Mouse (Mus musculus) CH12.LX (cell line): Measurements from ENCODE around the gene Nepro.

Experiments used
- CTCF ChIP-seq, 2 experiments: IDR thresholded peaks in 1 of 2; conservative IDR thresholded peaks in 1 of 2; 2 replicates each; pipeline ENCODE4 v1.5.1; 2011 to 2012; ENCODE audit warnings: low read depth in 2 of 2, low read length in 2 of 2, improper control_type of control experiment in 1 of 2, inconsistent platforms in 1 of 2, mild to moderate bottlenecking in 1 of 2, moderate library complexity in 1 of 2
- ELF1 ChIP-seq: IDR thresholded peaks from 2 replicates; pipeline ENCODE4 v1.6.1; 2014; ENCODE audit warnings: low read depth, mild to moderate bottlenecking, inconsistent platforms, low read length, improper control_type of control experiment
- EP300 ChIP-seq: IDR thresholded peaks from 2 replicates; pipeline ENCODE4 v1.6.1; 2011; ENCODE audit warnings: low read length, improper control_type of control experiment
- HCFC1 ChIP-seq: IDR thresholded peaks from 2 replicates; pipeline ENCODE4 v1.6.1; 2012; ENCODE audit warnings: low read depth, mild to moderate bottlenecking, inconsistent platforms, low read length, improper control_type of control experiment
- JUN ChIP-seq: IDR thresholded peaks from 2 replicates; pipeline ENCODE4 v1.6.1; 2011; ENCODE audit warnings: low read depth, mild to moderate bottlenecking, low read length, improper control_type of control experiment, moderate library complexity; ENCODE audit not compliant: insufficient read depth
- JUND ChIP-seq: conservative IDR thresholded peaks from 2 replicates; pipeline ENCODE4 v1.6.1; 2011; ENCODE audit warnings: low read depth, low read length, improper control_type of control experiment
- MAFK ChIP-seq: IDR thresholded peaks from 2 replicates; pipeline ENCODE4 v1.6.1; 2011; ENCODE audit warnings: low read length, improper control_type of control experiment; ENCODE audit not compliant: insufficient replicate concordance
- MAX ChIP-seq: IDR thresholded peaks from 2 replicates; pipeline ENCODE4 v1.6.1; 2011; ENCODE audit warnings: low read length, improper control_type of control experiment
- MEF2A ChIP-seq: IDR thresholded peaks from 2 replicates; pipeline ENCODE4 v1.6.1; 2014; ENCODE audit warnings: low read depth, mild to moderate bottlenecking, inconsistent platforms, low read length, improper control_type of control experiment, borderline replicate concordance
- MXI1 ChIP-seq: IDR thresholded peaks from 2 replicates; pipeline ENCODE4 v1.6.1; 2011; ENCODE audit warnings: mild to moderate bottlenecking, low read depth, low read length, improper control_type of control experiment
- POLR2A ChIP-seq: IDR thresholded peaks from 2 replicates; pipeline ENCODE4 v1.6.1; 2011; ENCODE audit warnings: low read depth, mild to moderate bottlenecking, improper control_type of control experiment, low read length
- SIN3A ChIP-seq: IDR thresholded peaks from 2 replicates; pipeline ENCODE4 v1.6.1; 2012; ENCODE audit warnings: low read length, improper control_type of control experiment, inconsistent platforms
- TCF12 ChIP-seq: IDR thresholded peaks from 2 replicates; pipeline ENCODE4 v1.6.1; 2014; ENCODE audit warnings: low read depth, mild to moderate bottlenecking, inconsistent platforms, low read length, improper control_type of control experiment
- ZC3H11A ChIP-seq: IDR thresholded peaks from 2 replicates; pipeline ENCODE4 v1.6.1; 2012; ENCODE audit warnings: low read depth, mild to moderate bottlenecking, inconsistent platforms, low read length, improper control_type of control experiment

GRCm38 (mm10) chr16:44684646-44685045 lies 39.5 kb upstream of the Nepro start:
- TF ChIP-seq TCF12 = no peak
- no peak for TF ChIP-seq CTCF (conservative IDR thresholded peaks at IDR 0.05 in 1 of 2, IDR thresholded peaks at IDR 0.05 in 1 of 2; ENCODE audit: low read depth in 2 of 2, low read length in 2 of 2)
- TF ChIP-seq JUND = no peak
- no peak for TF ChIP-seq POLR2A
- no peak for TF ChIP-seq SIN3A
- no peak for TF ChIP-seq MEF2A
- no peak for TF ChIP-seq ELF1
- no peak for TF ChIP-seq MAX
- TF ChIP-seq HCFC1 = no peak
- TF ChIP-seq MAFK = no peak
- TF ChIP-seq JUN = no peak
- no peak for TF ChIP-seq MXI1
- no peak for TF ChIP-seq EP300
- TF ChIP-seq ZC3H11A = no peak
